Mouse (Mus musculus): Measurements from ENCODE around the gene Ypel5.

The Ypel5 gene

DNA sequence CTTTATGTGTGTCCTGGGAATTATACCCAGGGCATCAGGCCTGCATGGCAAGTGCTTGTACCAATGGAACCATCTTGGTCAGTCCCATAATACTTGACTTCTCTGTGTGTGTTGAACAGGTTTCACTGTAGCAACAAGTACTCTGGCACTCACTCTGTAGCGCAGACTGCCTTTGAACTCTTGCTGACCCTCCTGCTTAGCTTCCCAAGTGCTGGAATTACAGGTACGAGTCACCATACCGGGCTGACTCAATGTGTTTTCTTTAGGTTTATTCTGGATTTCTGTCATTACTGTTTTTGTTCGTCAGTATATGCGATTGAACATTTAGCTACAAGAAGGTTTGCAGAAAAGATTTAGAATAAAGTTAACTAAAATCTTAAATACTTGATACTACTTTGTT lies 61.7 kb downstream of the Ypel5 start:
- in situ Hi-C loops (cut with MboI; ENCODE audit: unreplicated experiment in 2 of 2) = no loop called here

DNA sequence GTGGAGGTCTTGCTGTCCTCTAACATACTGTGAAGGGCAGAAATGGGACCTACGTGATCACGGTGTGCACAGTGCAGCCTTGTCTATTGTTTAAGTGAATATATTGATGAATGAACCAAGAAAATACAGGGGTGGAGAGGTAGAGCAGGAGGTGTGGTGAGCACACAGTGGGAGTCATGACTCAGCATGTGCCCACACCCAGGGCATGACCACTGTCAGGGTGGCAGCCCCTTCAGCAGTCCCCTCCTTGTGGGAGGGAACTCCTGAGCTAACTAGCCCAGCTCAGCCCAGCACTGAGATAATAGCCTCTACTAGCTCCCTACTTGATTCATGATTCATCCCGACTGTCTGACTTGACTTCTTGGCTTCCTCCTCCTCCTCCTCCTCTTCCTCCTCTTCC lies 62.5 kb downstream of the Ypel5 start:
- in situ Hi-C loops (cut with MboI; ENCODE audit: unreplicated experiment in 2 of 2) = no loop called here
